Mouse (Mus musculus): Measurements from ENCODE around the gene Shc2. TPM values are rescaled to one million over a fixed set of nuclear protein-coding genes. Genes with fewer than 3 reads are reported as not detected.

The Shc2 gene
- polyA plus RNA-seq, 1 experiment from 2014 or later, result 2.0 TPM

DNA sequence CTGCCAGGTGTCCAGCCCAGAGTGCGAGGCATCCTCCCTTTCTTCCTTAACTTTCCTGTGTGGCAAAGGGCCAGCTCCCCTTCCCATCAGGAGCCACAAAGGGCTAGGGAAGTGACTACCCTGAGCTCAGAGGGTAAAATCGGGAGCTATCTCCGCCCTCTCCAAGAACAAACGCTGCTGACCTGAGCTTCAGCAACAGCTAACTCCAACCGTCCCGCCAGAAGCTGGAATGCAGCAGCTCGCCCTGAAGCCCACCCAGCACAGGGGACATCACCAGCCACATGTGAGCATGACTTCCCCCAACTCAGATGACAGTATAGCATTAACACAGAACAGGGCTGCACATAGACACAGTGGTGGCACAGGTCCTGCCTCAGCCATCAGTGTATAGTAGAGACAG, 53.7 kb downstream of the Shc2 start:
- H3K4me1 ChIP-seq (ENCODE audit: control insufficient read depth, insufficient read depth, low read length), result no peaks in the 10 kb centered on the region
- no peak overlapping the region for H3K4me3 ChIP-seq (ENCODE audit: low read length)
- H3K9ac ChIP-seq (ENCODE audit: low read length), result no peak overlapping the region
- WGBS, result 39% methylated on average over 7 of the region's 7 CpGs
- peaks cover 2% of the 10 kb centered on the region; the same call in 1 of the 2 replicates for H3K9me3 ChIP-seq (replicated peaks; ENCODE audit: control insufficient read depth, low read length)
- no peaks in the 10 kb centered on the region; the same call in 1 of the 2 replicates for H3K27me3 ChIP-seq (ENCODE audit: control insufficient read depth, insufficient read depth, low read length)
- no peaks in the 10 kb centered on the region for H3K36me3 ChIP-seq (ENCODE audit: control insufficient read depth, insufficient read depth)
- no peak for ATAC-seq (replicated peaks; ENCODE audit: extremely low read depth, insufficient read depth, low FRiP score)
- no peak overlapping the region for H3K27ac ChIP-seq (ENCODE audit: low read length)
- no peak overlapping the region for H3K4me2 ChIP-seq (ENCODE audit: low read depth, low read length)

DNA sequence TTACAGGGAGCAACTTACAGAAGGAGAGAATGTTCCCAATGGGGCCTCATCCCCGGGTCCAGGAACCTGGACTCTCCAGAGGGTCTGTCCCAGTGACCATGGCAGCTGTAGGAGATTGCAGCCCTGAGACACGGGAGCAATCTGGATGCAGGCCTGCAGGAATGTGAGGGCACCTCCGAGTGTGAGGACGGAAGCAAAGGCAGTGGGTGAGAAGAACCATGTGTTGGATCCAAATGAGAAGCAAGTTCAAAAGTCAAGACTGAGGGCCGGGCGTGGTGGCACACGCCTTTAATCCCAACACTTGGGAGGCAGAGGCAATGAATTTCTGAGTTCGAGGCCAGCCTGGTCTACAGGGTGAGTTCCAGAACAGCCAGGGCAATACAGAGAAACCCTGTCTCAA, 56.2 kb downstream of the Shc2 start:
- 81% methylated on average over 8 of the region's 8 CpGs for WGBS
- no peak for ATAC-seq (replicated peaks; ENCODE audit: extremely low read depth, insufficient read depth, low FRiP score)
- no peak overlapping the region for H3K9ac ChIP-seq (ENCODE audit: low read length)
- H3K36me3 ChIP-seq (ENCODE audit: control insufficient read depth, insufficient read depth), result no peaks in the 10 kb centered on the region
- peaks cover 2% of the 10 kb centered on the region; the same call in 1 of the 2 replicates for H3K9me3 ChIP-seq (replicated peaks; ENCODE audit: control insufficient read depth, low read length)
- H3K4me2 ChIP-seq (ENCODE audit: low read depth, low read length), result no peak overlapping the region
- H3K4me3 ChIP-seq (ENCODE audit: low read length), result no peak overlapping the region
- H3K27ac ChIP-seq (ENCODE audit: low read length), result no peak overlapping the region
- no peaks in the 10 kb centered on the region; the same call in 1 of the 2 replicates for H3K27me3 ChIP-seq (ENCODE audit: control insufficient read depth, insufficient read depth, low read length)
- no peaks in the 10 kb centered on the region for H3K4me1 ChIP-seq (ENCODE audit: control insufficient read depth, insufficient read depth, low read length)

DNA sequence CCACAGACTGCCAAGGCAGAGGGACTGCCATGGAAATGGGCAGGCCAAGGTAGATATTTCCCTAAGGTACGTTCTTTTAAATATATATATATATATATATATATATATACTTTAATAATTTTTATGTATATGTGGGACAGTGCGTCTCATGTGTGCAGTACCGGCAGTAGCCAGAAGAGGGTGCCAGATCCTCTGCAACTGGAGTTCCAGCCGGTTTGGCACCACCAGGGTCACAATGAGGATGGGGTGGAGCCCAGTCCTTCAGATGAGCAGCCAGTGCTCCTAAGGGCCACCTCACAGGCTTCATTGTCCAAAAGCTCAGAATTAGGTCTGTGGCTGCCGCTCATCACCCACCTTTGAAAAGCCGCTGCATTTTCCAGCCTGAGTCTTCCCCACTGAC, 56.9 kb downstream of the Shc2 start:
- Histone ChIP-seq H3K4me1 (ENCODE audit: control insufficient read depth, insufficient read depth, low read length) (no peaks in the 10 kb centered on the region), H3K36me3 (ENCODE audit: control insufficient read depth, insufficient read depth) (no peaks in the 10 kb centered on the region), H3K4me3 (ENCODE audit: low read length) (no peak overlapping the region), H3K9me3 (replicated peaks; ENCODE audit: control insufficient read depth, low read length) (peaks cover 2% of the 10 kb centered on the region; the same call in 1 of the 2 replicates), H3K4me2 (ENCODE audit: low read depth, low read length) (no peak overlapping the region), H3K27ac (ENCODE audit: low read length) (no peak overlapping the region), H3K9ac (ENCODE audit: low read length) (no peak overlapping the region), H3K27me3 (ENCODE audit: control insufficient read depth, insufficient read depth, low read length) (no peaks in the 10 kb centered on the region; the same call in 1 of the 2 replicates)
- 44% methylated on average over 6 of the region's 6 CpGs for WGBS
- no peak for ATAC-seq (replicated peaks; ENCODE audit: extremely low read depth, insufficient read depth, low FRiP score)

DNA sequence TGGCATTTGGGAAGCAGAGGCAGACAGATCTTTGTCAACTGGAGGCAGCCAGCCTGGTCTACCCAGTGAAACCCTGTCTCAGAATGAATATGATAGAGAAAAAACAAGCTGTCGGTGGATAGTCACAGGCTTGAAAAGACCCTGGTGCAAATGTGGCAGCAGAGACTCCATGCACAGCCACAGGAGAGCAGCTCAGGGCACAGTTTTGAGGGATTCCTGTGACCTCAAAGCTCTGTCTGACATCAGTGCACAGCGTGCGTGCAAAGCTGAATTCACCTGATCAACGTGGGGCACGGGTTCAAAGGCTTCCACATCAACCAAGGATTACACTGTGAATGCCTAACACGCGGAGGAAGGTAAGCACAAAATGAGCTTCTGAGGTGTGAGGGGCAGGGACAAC, 57.4 kb downstream of the Shc2 start:
- H3K4me3 ChIP-seq (ENCODE audit: low read length), result no peak overlapping the region
- no peak overlapping the region for H3K9ac ChIP-seq (ENCODE audit: low read length)
- H3K36me3 ChIP-seq (ENCODE audit: control insufficient read depth, insufficient read depth), result no peaks in the 10 kb centered on the region
- H3K4me1 ChIP-seq (ENCODE audit: control insufficient read depth, insufficient read depth, low read length), result no peaks in the 10 kb centered on the region
- ATAC-seq (replicated peaks; ENCODE audit: extremely low read depth, insufficient read depth, low FRiP score), result no peak
- 72% methylated on average over 7 of the region's 7 CpGs for WGBS
- H3K9me3 ChIP-seq (replicated peaks; ENCODE audit: control insufficient read depth, low read length), result peaks cover 2% of the 10 kb centered on the region; the same call in 1 of the 2 replicates
- no peak overlapping the region for H3K27ac ChIP-seq (ENCODE audit: low read length)
- H3K4me2 ChIP-seq (ENCODE audit: low read depth, low read length), result no peak overlapping the region
- no peaks in the 10 kb centered on the region; the same call in 1 of the 2 replicates for H3K27me3 ChIP-seq (ENCODE audit: control insufficient read depth, insufficient read depth, low read length)

DNA sequence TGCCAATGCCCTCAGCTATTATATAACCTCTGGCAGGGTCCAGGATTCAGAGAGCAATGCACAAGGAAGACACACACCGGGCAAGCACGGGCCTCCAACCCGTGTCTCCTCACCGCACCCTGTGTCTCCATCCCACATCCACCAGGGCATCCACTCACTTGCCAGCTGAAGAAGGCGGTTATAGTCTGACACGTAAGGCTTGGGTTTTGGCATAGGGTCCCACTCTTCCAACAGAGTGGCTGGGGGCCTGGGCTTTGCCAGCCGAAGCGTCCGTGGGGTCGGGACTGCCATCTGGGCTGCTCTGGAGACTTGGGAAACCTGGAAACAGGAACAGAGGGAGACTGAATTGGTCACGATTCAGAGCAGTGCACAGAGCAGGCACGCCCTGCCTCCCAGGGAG, 57.9 kb downstream of the Shc2 start:
- peaks cover 2% of the 10 kb centered on the region; the same call in 1 of the 2 replicates for H3K9me3 ChIP-seq (replicated peaks; ENCODE audit: control insufficient read depth, low read length)
- ATAC-seq (replicated peaks; ENCODE audit: extremely low read depth, insufficient read depth, low FRiP score), result no peak
- no peak overlapping the region for H3K4me3 ChIP-seq (ENCODE audit: low read length)
- no peaks in the 10 kb centered on the region for H3K4me1 ChIP-seq (ENCODE audit: control insufficient read depth, insufficient read depth, low read length)
- WGBS, result 75% methylated on average over 12 of the region's 12 CpGs
- H3K36me3 ChIP-seq (ENCODE audit: control insufficient read depth, insufficient read depth), result no peaks in the 10 kb centered on the region
- no peak overlapping the region for H3K4me2 ChIP-seq (ENCODE audit: low read depth, low read length)
- no peaks in the 10 kb centered on the region; the same call in 1 of the 2 replicates for H3K27me3 ChIP-seq (ENCODE audit: control insufficient read depth, insufficient read depth, low read length)
- no peak overlapping the region for H3K9ac ChIP-seq (ENCODE audit: low read length)
- H3K27ac ChIP-seq (ENCODE audit: low read length), result no peak overlapping the region

DNA sequence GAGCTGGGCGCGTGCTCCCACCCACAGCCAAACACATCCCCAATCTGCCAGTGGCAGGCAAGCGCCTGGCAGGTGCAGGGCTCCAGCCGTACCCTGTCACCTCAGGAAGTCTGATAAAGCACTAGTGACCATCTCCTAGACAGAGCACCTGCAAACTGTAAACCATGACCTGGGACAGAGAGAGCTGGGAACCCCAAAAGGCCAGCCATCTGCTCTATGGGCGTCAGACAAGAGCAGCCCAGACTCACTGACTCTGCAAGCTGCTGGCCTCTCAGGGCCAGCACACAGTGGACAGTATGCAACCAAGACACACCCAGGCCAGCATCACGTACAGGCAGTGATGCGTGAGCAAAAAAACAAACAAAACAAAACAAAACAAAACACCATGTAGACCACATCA, 58.8 kb downstream of the Shc2 start:
- ATAC-seq (replicated peaks; ENCODE audit: extremely low read depth, insufficient read depth, low FRiP score), result no peak
- WGBS, result 73% methylated on average over 7 of the region's 7 CpGs

DNA sequence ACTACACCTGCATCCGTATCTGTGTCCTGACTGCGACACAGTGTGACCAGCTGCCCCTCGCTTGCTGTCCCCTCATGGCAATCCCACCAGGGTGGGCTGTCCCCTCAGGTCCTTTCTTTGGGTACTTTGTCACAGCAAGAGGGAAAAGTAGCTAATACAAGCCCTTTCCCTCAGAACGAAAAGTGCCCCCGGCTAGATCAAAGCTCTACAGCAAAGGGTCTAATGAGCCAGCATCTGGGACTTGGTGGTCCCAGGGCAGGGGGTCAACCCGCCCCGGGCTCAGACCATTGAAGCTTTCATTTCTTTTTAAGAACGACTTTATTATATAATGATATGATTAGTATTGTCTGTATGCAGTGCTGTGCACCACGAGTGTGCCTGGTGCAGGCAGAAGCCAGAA, 59.4 kb downstream of the Shc2 start:
- 74% methylated on average over 9 of the region's 9 CpGs for WGBS
- no peak for ATAC-seq (replicated peaks; ENCODE audit: extremely low read depth, insufficient read depth, low FRiP score)

More for the DNA sequence above, 58.8 kb downstream of the Shc2 start:
- Histone ChIP-seq H3K9me3 (replicated peaks; ENCODE audit: control insufficient read depth, low read length) (peaks cover 2% of the 10 kb centered on the region; the same call in 1 of the 2 replicates), H3K36me3 (ENCODE audit: control insufficient read depth, insufficient read depth) (no peaks in the 10 kb centered on the region), H3K4me2 (ENCODE audit: low read depth, low read length) (no peak overlapping the region), H3K4me3 (ENCODE audit: low read length) (no peak overlapping the region), H3K27me3 (ENCODE audit: control insufficient read depth, insufficient read depth, low read length) (no peaks in the 10 kb centered on the region; the same call in 1 of the 2 replicates), H3K27ac (ENCODE audit: low read length) (no peak overlapping the region), H3K4me1 (ENCODE audit: control insufficient read depth, insufficient read depth, low read length) (no peaks in the 10 kb centered on the region), H3K9ac (ENCODE audit: low read length) (no peak overlapping the region)

DNA sequence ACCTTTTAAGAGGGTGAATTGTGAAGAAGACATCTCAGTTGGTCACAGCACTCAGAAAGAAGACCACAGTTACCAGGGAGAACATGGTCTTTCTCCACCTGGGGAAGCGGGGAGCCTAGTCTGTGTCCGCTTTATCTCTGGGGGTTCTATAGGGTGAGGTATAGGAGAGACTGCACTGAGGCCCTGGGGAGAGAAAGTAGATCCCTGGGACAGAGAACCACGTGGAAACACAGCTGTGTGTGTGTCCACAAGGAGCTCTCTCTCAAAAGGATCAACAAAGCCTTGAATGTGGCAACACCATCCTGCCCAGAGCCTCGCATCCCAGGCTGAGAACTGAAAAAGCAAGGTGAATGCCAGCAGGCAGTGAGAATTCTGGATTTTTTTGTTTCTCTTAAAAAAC, 60.3 kb downstream of the Shc2 start:
- WGBS, result 73% methylated on average over 4 of the region's 4 CpGs
- H3K27ac ChIP-seq (ENCODE audit: low read length), result no peak overlapping the region
- H3K4me3 ChIP-seq (ENCODE audit: low read length), result no peak overlapping the region
- H3K9me3 ChIP-seq (replicated peaks; ENCODE audit: control insufficient read depth, low read length), result peaks cover 2% of the 10 kb centered on the region; the same call in 1 of the 2 replicates
- no peaks in the 10 kb centered on the region; the same call in 1 of the 2 replicates for H3K27me3 ChIP-seq (ENCODE audit: control insufficient read depth, insufficient read depth, low read length)
- no peaks in the 10 kb centered on the region for H3K4me1 ChIP-seq (ENCODE audit: control insufficient read depth, insufficient read depth, low read length)
- ATAC-seq (replicated peaks; ENCODE audit: extremely low read depth, insufficient read depth, low FRiP score), result no peak
- no peak overlapping the region for H3K4me2 ChIP-seq (ENCODE audit: low read depth, low read length)
- H3K9ac ChIP-seq (ENCODE audit: low read length), result no peak overlapping the region
- H3K36me3 ChIP-seq (ENCODE audit: control insufficient read depth, insufficient read depth), result no peaks in the 10 kb centered on the region

More for the DNA sequence above, 59.4 kb downstream of the Shc2 start:
- Histone ChIP-seq H3K36me3 (ENCODE audit: control insufficient read depth, insufficient read depth) (no peaks in the 10 kb centered on the region), H3K27ac (ENCODE audit: low read length) (no peak overlapping the region), H3K27me3 (ENCODE audit: control insufficient read depth, insufficient read depth, low read length) (no peaks in the 10 kb centered on the region; the same call in 1 of the 2 replicates), H3K9me3 (replicated peaks; ENCODE audit: control insufficient read depth, low read length) (peaks cover 2% of the 10 kb centered on the region; the same call in 1 of the 2 replicates), H3K4me2 (ENCODE audit: low read depth, low read length) (no peak overlapping the region), H3K9ac (ENCODE audit: low read length) (no peak overlapping the region), H3K4me1 (ENCODE audit: control insufficient read depth, insufficient read depth, low read length) (no peaks in the 10 kb centered on the region), H3K4me3 (ENCODE audit: low read length) (no peak overlapping the region)

DNA sequence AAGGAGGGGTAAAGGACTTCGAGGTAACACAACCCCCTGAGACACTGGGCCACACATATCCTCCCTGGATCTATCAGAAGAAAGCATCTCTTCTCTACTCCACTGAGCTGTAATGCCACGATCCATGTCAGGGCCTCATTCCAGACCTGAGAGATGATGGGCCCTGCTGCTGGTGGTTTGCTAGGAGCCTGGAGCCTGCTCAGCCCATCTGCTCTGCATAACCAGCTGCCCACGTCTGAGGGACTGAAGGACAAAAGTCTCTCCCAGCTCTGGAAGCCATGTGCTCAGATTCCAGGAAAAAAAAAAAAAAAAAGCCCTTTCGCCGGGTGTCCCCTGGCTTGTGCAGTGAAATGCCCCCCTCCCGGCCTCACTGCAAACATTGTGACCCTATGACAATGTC, 62.0 kb downstream of the Shc2 start:
- no peaks in the 10 kb centered on the region; the same call in 1 of the 2 replicates for H3K27me3 ChIP-seq (ENCODE audit: control insufficient read depth, insufficient read depth, low read length)
- H3K4me1 ChIP-seq (ENCODE audit: control insufficient read depth, insufficient read depth, low read length), result no peaks in the 10 kb centered on the region
- no peak overlapping the region for H3K4me3 ChIP-seq (ENCODE audit: low read length)
- H3K9ac ChIP-seq (ENCODE audit: low read length), result no peak overlapping the region
- WGBS, result 71% methylated on average over 6 of the region's 6 CpGs
- H3K9me3 ChIP-seq (replicated peaks; ENCODE audit: control insufficient read depth, low read length), result peaks cover under 1% of the 10 kb centered on the region; the same call in 1 of the 2 replicates
- no peak overlapping the region for H3K27ac ChIP-seq (ENCODE audit: low read length)
- no peak for ATAC-seq (replicated peaks; ENCODE audit: extremely low read depth, insufficient read depth, low FRiP score)
- H3K36me3 ChIP-seq (ENCODE audit: control insufficient read depth, insufficient read depth), result no peaks in the 10 kb centered on the region
- H3K4me2 ChIP-seq (ENCODE audit: low read depth, low read length), result no peak overlapping the region
